Mouse (Mus musculus): ENCODE data around the gene Fam43b. TPM values are rescaled to one million over a fixed set of nuclear protein-coding genes. Genes with fewer than 3 reads are reported as not detected.
A peak's percentile ranks its signal among the peaks of the same experiment; 100 is the strongest.

Fam43b gene
- polyA plus RNA-seq, 1 experiment from 2014 or later: 15.9 TPM

- Histone ChIP-seq H3K27ac (ENCODE audit: low read length) (peak overlapping the region; percentile 59), H3K9ac (ENCODE audit: low read depth, low read length) (peak overlapping the region; percentile 39; the same call in 1 of the 2 replicates), H3K4me2 (ENCODE audit: low read length) (peak overlapping the region; percentile 37), H3K36me3 (ENCODE audit: control insufficient read depth, insufficient read depth, low read length) (no peaks in the 10 kb centered on the region), H3K27me3 (ENCODE audit: control insufficient read depth, insufficient read depth, low read depth, low read length) (0 out of 2 replicates have a peak, but pooled peaks cover 1% of the 10 kb centered on the region), H3K4me3 (ENCODE audit: low read depth, low read length) (0 out of 2 replicates have a peak overlapping the region, but pooled peaks have one; percentile 2), H3K9me3 (replicated peaks; ENCODE audit: control insufficient read depth, low read length, poor library complexity, severe bottlenecking) (no peaks in the 10 kb centered on the region), H3K4me1 (ENCODE audit: control insufficient read depth, insufficient read depth, low read length) (peaks cover 6% of the 10 kb centered on the region; the same call in 1 of the 2 replicates)
- no peak for ATAC-seq
- 8% methylated on average over 11 of the region's 11 CpGs for WGBS
These were observed 34.9 kb downstream of the Fam43b start for GRCm38 (mm10) chr4:138361370-138361821.

- no peaks in the 10 kb centered on the region for H3K27me3 ChIP-seq (ENCODE audit: control insufficient read depth, insufficient read depth, low read depth, low read length)
- H3K4me3 ChIP-seq (ENCODE audit: low read depth, low read length): no peak overlapping the region
- no peak overlapping the region for H3K4me2 ChIP-seq (ENCODE audit: low read length)
- no peaks in the 10 kb centered on the region for H3K9me3 ChIP-seq (replicated peaks; ENCODE audit: control insufficient read depth, low read length, poor library complexity, severe bottlenecking)
- no peak for ATAC-seq
- H3K9ac ChIP-seq (ENCODE audit: low read depth, low read length): no peak overlapping the region
- no peak overlapping the region for H3K27ac ChIP-seq (ENCODE audit: low read length)
- H3K36me3 ChIP-seq (ENCODE audit: control insufficient read depth, insufficient read depth, low read length): no peaks in the 10 kb centered on the region
- peaks cover 6% of the 10 kb centered on the region; the same call in 1 of the 2 replicates for H3K4me1 ChIP-seq (ENCODE audit: control insufficient read depth, insufficient read depth, low read length)
- 76% methylated on average over 3 of the region's 3 CpGs for WGBS
These were observed 38.2 kb downstream of the Fam43b start for GRCm38 (mm10) chr4:138358176-138358575.

DNA sequence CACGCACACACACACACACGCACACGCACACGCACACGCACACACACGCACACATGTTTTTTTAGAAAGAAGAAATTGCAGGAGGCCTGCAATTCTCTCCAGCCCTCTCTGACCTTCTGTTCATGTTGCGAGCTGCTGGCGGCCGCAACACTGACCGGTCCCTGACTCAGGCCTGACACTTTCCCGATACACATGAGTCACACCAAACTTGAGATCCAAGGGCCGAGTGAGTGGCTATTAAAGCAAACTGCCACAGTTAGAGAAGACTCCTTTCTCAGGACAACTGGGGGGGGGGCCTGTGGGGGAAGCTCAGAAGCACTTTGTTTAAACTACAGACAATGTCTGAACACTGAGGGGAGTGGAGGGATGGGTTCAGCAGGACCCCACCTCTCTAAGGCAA is 39.8 kb downstream of the Fam43b start:
- H3K9me3 ChIP-seq (replicated peaks; ENCODE audit: control insufficient read depth, low read length, poor library complexity, severe bottlenecking): no peaks in the 10 kb centered on the region
- peaks cover 3% of the 10 kb centered on the region; the same call in 1 of the 2 replicates for H3K4me1 ChIP-seq (ENCODE audit: control insufficient read depth, insufficient read depth, low read length)
- H3K36me3 ChIP-seq (ENCODE audit: control insufficient read depth, insufficient read depth, low read length): no peaks in the 10 kb centered on the region
- 93% methylated on average over 12 of the region's 12 CpGs for WGBS
- no peaks in the 10 kb centered on the region for H3K27me3 ChIP-seq (ENCODE audit: control insufficient read depth, insufficient read depth, low read depth, low read length)
- no peak overlapping the region for H3K9ac ChIP-seq (ENCODE audit: low read depth, low read length)
- no peak for ATAC-seq
- H3K27ac ChIP-seq (ENCODE audit: low read length): no peak overlapping the region
- H3K4me3 ChIP-seq (ENCODE audit: low read depth, low read length): no peak overlapping the region
- no peak overlapping the region for H3K4me2 ChIP-seq (ENCODE audit: low read length)

GRCm38 (mm10) chr4:138356141-138356540 is 40.2 kb downstream of the Fam43b start:
- no peak overlapping the region for H3K9ac ChIP-seq (ENCODE audit: low read depth, low read length)
- no peaks in the 10 kb centered on the region for H3K36me3 ChIP-seq (ENCODE audit: control insufficient read depth, insufficient read depth, low read length)
- H3K27ac ChIP-seq (ENCODE audit: low read length): no peak overlapping the region
- no peaks in the 10 kb centered on the region for H3K27me3 ChIP-seq (ENCODE audit: control insufficient read depth, insufficient read depth, low read depth, low read length)
- no peaks in the 10 kb centered on the region for H3K4me1 ChIP-seq (ENCODE audit: control insufficient read depth, insufficient read depth, low read length)
- 86% methylated on average over 8 of the region's 8 CpGs for WGBS
- H3K9me3 ChIP-seq (replicated peaks; ENCODE audit: control insufficient read depth, low read length, poor library complexity, severe bottlenecking): no peaks in the 10 kb centered on the region
- no peak overlapping the region for H3K4me2 ChIP-seq (ENCODE audit: low read length)
- no peak overlapping the region for H3K4me3 ChIP-seq (ENCODE audit: low read depth, low read length)
- no peak for ATAC-seq

DNA sequence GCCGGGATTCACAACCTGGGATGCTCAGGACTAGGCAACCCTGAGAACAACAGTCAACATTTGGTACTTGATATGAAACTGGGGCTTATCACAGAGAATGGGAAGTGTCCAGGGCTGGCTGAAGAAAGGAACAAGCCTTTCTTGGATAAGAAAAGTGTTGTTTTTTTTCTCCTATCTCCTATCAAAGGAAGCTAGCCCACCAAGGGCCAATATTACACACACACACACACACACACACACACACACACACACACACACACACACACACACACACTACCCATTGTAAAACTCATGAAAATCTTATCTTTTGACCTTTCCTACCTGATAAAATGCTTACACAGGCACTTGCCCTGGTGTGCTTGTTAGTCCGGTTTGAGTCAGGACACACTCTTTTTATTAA is 40.8 kb downstream of the Fam43b start:
- H3K27ac ChIP-seq (ENCODE audit: low read length): no peak overlapping the region
- H3K9me3 ChIP-seq (replicated peaks; ENCODE audit: control insufficient read depth, low read length, poor library complexity, severe bottlenecking): no peaks in the 10 kb centered on the region
- no peak for ATAC-seq
- H3K27me3 ChIP-seq (ENCODE audit: control insufficient read depth, insufficient read depth, low read depth, low read length): no peaks in the 10 kb centered on the region
- no peak overlapping the region for H3K4me3 ChIP-seq (ENCODE audit: low read depth, low read length)
- H3K9ac ChIP-seq (ENCODE audit: low read depth, low read length): no peak overlapping the region
- H3K4me1 ChIP-seq (ENCODE audit: control insufficient read depth, insufficient read depth, low read length): no peaks in the 10 kb centered on the region
- no peaks in the 10 kb centered on the region for H3K36me3 ChIP-seq (ENCODE audit: control insufficient read depth, insufficient read depth, low read length)
- H3K4me2 ChIP-seq (ENCODE audit: low read length): no peak overlapping the region
- WGBS: 98% methylated on average over 2 of the region's 2 CpGs

- H3K9me3 ChIP-seq (replicated peaks; ENCODE audit: control insufficient read depth, low read length, poor library complexity, severe bottlenecking): no peaks in the 10 kb centered on the region
- no peak overlapping the region for H3K27ac ChIP-seq (ENCODE audit: low read length)
- no peaks in the 10 kb centered on the region for H3K27me3 ChIP-seq (ENCODE audit: control insufficient read depth, insufficient read depth, low read depth, low read length)
- 71% methylated on average over 10 of the region's 10 CpGs for WGBS
- no peak overlapping the region for H3K4me3 ChIP-seq (ENCODE audit: low read depth, low read length)
- ATAC-seq: no peak
- H3K9ac ChIP-seq (ENCODE audit: low read depth, low read length): no peak overlapping the region
- H3K4me1 ChIP-seq (ENCODE audit: control insufficient read depth, insufficient read depth, low read length): no peaks in the 10 kb centered on the region
- H3K4me2 ChIP-seq (ENCODE audit: low read length): no peak overlapping the region
- no peaks in the 10 kb centered on the region for H3K36me3 ChIP-seq (ENCODE audit: control insufficient read depth, insufficient read depth, low read length)
These were observed 42.7 kb downstream of the Fam43b start for GRCm38 (mm10) chr4:138353438-138354171.

DNA sequence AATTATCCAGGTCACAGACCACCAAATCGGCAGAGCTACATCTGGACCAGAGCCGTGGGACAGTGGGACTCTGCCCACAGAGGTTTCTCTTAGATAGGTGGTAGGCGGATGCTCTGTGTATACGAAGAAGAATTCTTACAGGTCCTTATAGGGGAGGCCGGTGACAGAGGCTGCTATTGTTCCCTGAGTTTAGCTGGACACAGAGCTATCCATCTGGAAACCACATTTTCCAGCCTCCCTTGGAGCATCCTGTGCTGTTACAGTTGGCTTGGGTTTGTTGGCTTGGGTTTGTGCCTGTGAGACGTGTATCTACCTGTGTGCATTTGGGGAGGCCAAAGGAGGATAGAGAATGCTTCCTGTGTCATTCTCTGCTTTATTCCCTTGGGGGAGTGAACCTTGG is 43.6 kb downstream of the Fam43b start:
- Histone ChIP-seq H3K9me3 (replicated peaks; ENCODE audit: control insufficient read depth, low read length, poor library complexity, severe bottlenecking) (no peaks in the 10 kb centered on the region), H3K27me3 (ENCODE audit: control insufficient read depth, insufficient read depth, low read depth, low read length) (no peaks in the 10 kb centered on the region), H3K4me1 (ENCODE audit: control insufficient read depth, insufficient read depth, low read length) (no peaks in the 10 kb centered on the region), H3K27ac (ENCODE audit: low read length) (no peak overlapping the region), H3K4me3 (ENCODE audit: low read depth, low read length) (no peak overlapping the region), H3K36me3 (ENCODE audit: control insufficient read depth, insufficient read depth, low read length) (no peaks in the 10 kb centered on the region), H3K9ac (ENCODE audit: low read depth, low read length) (no peak overlapping the region), H3K4me2 (ENCODE audit: low read length) (no peak overlapping the region)
- no peak for ATAC-seq
- WGBS: 85% methylated on average over 6 of the region's 6 CpGs

DNA sequence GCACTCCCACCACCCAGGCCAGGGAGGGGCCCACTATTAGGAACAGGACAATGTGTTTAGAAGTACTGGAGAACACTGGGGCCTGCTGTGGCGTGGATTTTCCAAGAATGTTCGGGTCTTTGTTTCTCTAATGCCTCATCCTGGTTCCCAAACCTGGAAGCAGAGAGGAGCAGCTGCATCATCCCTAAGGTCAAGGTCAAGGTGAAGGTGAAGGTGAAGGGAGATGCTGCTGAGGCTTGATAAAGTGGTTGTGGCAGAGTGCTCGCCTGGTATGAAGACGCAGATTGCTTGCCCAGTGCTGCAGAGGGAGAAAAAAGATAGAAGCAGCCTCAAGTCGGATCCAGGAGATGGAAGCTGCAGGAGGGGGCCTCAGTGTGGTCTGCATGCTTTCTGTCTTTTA is 44.5 kb downstream of the Fam43b start:
- Histone ChIP-seq H3K36me3 (ENCODE audit: control insufficient read depth, insufficient read depth, low read length) (no peaks in the 10 kb centered on the region), H3K4me1 (ENCODE audit: control insufficient read depth, insufficient read depth, low read length) (no peaks in the 10 kb centered on the region), H3K9me3 (replicated peaks; ENCODE audit: control insufficient read depth, low read length, poor library complexity, severe bottlenecking) (no peaks in the 10 kb centered on the region), H3K27ac (ENCODE audit: low read length) (no peak overlapping the region), H3K9ac (ENCODE audit: low read depth, low read length) (no peak overlapping the region), H3K4me2 (ENCODE audit: low read length) (no peak overlapping the region), H3K4me3 (ENCODE audit: low read depth, low read length) (no peak overlapping the region), H3K27me3 (ENCODE audit: control insufficient read depth, insufficient read depth, low read depth, low read length) (no peaks in the 10 kb centered on the region)
- 87% methylated on average over 5 of the region's 5 CpGs for whole genome bisulfite sequencing
- no peak for ATAC-seq

GRCm38 (mm10) chr4:138348716-138349115 is 47.6 kb downstream of the Fam43b start:
- no peaks in the 10 kb centered on the region for H3K36me3 ChIP-seq (ENCODE audit: control insufficient read depth, insufficient read depth, low read length)
- no peaks in the 10 kb centered on the region for H3K4me1 ChIP-seq (ENCODE audit: control insufficient read depth, insufficient read depth, low read length)
- no peak overlapping the region for H3K4me2 ChIP-seq (ENCODE audit: low read length)
- WGBS: 77% methylated on average over 7 of the region's 7 CpGs
- no peak for ATAC-seq
- no peaks in the 10 kb centered on the region for H3K9me3 ChIP-seq (replicated peaks; ENCODE audit: control insufficient read depth, low read length, poor library complexity, severe bottlenecking)
- H3K27ac ChIP-seq (ENCODE audit: low read length): no peak overlapping the region
- H3K4me3 ChIP-seq (ENCODE audit: low read depth, low read length): no peak overlapping the region
- H3K9ac ChIP-seq (ENCODE audit: low read depth, low read length): no peak overlapping the region
- H3K27me3 ChIP-seq (ENCODE audit: control insufficient read depth, insufficient read depth, low read depth, low read length): no peaks in the 10 kb centered on the region

Data from midbrain, embryonic 16.5 days (tissue).